Mouse (Mus musculus): ENCODE data around the gene Cdc34.

Cdc34 gene

GRCm38 (mm10) chr10:79652789-79653188 lies 29.2 kb upstream of the Cdc34 start:
- no peak for TF ChIP-seq POU5F1 (IDR thresholded peaks at IDR 0.05; ENCODE audit: borderline replicate concordance, low read length)
- no peak for TF ChIP-seq NANOG (IDR thresholded peaks at IDR 0.05; ENCODE audit: borderline replicate concordance, low read length)
- no peak for TF ChIP-seq CTCF (conservative IDR thresholded peaks at IDR 0.05; ENCODE audit: low read length)
- no peak overlapping the region for H3K4me3 ChIP-seq (replicated peaks; ENCODE audit: low read length)
- H3K4me1 ChIP-seq (replicated peaks; ENCODE audit: low read depth, low read length): no peaks in the 10 kb centered on the region
- H3K36me3 ChIP-seq (ENCODE audit: insufficient read depth, low read length): no peaks in the 10 kb centered on the region
- peaks cover 32% of the 10 kb centered on the region for H3K27me3 ChIP-seq (ENCODE audit: insufficient read depth, low read length)
- H3K9me3 ChIP-seq (ENCODE audit: low read length): no peaks in the 10 kb centered on the region

GRCm38 (mm10) chr10:79654946-79655395 lies 27.0 kb upstream of the Cdc34 start:
- Histone ChIP-seq H3K4me1 (replicated peaks; ENCODE audit: low read depth, low read length) (peaks cover 3% of the 10 kb centered on the region), H3K27me3 (ENCODE audit: insufficient read depth, low read length) (peaks cover 32% of the 10 kb centered on the region), H3K4me3 (replicated peaks; ENCODE audit: low read length) (no peak overlapping the region), H3K36me3 (ENCODE audit: insufficient read depth, low read length) (no peaks in the 10 kb centered on the region), H3K9me3 (ENCODE audit: low read length) (no peaks in the 10 kb centered on the region)
- no peak for TF ChIP-seq POU5F1 (IDR thresholded peaks at IDR 0.05; ENCODE audit: borderline replicate concordance, low read length)
- no peak for TF ChIP-seq CTCF (conservative IDR thresholded peaks at IDR 0.05; ENCODE audit: low read length)
- no peak for TF ChIP-seq NANOG (IDR thresholded peaks at IDR 0.05; ENCODE audit: borderline replicate concordance, low read length)

- Histone ChIP-seq H3K36me3 (ENCODE audit: insufficient read depth, low read length) (no peaks in the 10 kb centered on the region), H3K4me3 (replicated peaks; ENCODE audit: low read length) (no peak overlapping the region), H3K4me1 (replicated peaks; ENCODE audit: low read depth, low read length) (peaks cover 40% of the 10 kb centered on the region), H3K9me3 (ENCODE audit: low read length) (no peaks in the 10 kb centered on the region), H3K27me3 (ENCODE audit: insufficient read depth, low read length) (peaks cover 16% of the 10 kb centered on the region; the same call in 1 of the 2 replicates)
- no peak for TF ChIP-seq POU5F1 (IDR thresholded peaks at IDR 0.05; ENCODE audit: borderline replicate concordance, low read length)
- peak; percentile 48 for TF ChIP-seq CTCF (conservative IDR thresholded peaks at IDR 0.05; ENCODE audit: low read length)
Observed at GRCm38 (mm10) chr10:79658829-79659228, 23.2 kb upstream of the Cdc34 start.

DNA sequence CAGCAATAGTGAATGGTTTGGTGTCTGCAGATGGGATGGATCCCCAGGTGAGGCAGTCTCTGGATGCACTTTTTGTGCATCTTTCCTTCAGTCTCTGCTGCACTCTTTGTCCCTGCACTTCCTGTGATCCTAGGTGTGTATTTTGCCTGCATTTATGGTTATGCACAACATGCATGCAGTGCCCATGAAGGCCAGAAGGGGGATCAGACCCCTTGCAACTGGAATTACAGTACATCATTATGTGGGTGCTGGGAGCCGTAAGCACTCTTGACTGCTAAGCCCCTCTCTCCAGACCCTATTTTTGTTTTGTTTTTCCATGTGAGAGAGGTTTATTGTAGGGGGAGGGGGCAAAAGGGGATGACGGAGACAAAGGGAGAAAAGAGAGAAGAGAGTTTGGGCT lies 21.7 kb upstream of the Cdc34 start:
- Histone ChIP-seq H3K9me3 (ENCODE audit: low read length) (no peaks in the 10 kb centered on the region), H3K36me3 (ENCODE audit: insufficient read depth, low read length) (no peaks in the 10 kb centered on the region), H3K27me3 (ENCODE audit: insufficient read depth, low read length) (peaks cover 12% of the 10 kb centered on the region; the same call in 1 of the 2 replicates), H3K4me3 (replicated peaks; ENCODE audit: low read length) (no peak overlapping the region), H3K4me1 (replicated peaks; ENCODE audit: low read depth, low read length) (peaks cover 54% of the 10 kb centered on the region)
- TF ChIP-seq CTCF (conservative IDR thresholded peaks at IDR 0.05; ENCODE audit: low read length) (peak; percentile 71), NANOG (IDR thresholded peaks at IDR 0.05; ENCODE audit: borderline replicate concordance, low read length) (no peak)

DNA sequence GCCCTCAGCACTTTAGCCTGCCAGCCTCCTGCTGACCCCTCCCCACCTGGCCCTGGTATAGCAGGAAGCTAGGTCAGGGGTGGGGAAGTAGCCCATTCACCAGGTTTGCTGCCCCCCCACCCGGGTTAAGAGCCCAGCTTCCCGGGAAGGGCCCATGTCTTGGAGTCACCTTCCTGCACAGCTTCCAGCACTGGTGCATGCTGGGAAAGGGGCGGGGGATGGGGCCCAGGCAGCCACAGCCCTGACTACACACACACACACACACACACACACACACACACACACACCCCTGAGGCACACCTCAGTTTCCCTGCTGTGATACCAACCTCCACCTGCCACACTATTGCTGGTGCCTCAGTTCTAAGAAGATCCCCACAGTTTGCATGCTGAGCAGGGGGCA lies 20.1 kb upstream of the Cdc34 start:
- peaks cover 69% of the 10 kb centered on the region for H3K4me1 ChIP-seq (replicated peaks; ENCODE audit: low read depth, low read length)
- no peaks in the 10 kb centered on the region for H3K27me3 ChIP-seq (ENCODE audit: insufficient read depth, low read length)
- no peaks in the 10 kb centered on the region for H3K9me3 ChIP-seq (ENCODE audit: low read length)
- H3K4me3 ChIP-seq (replicated peaks; ENCODE audit: low read length): peak overlapping the region; percentile 71
- TF ChIP-seq POU5F1 (IDR thresholded peaks at IDR 0.05; ENCODE audit: borderline replicate concordance, low read length) (no peak), CTCF (conservative IDR thresholded peaks at IDR 0.05; ENCODE audit: low read length) (no peak), NANOG (IDR thresholded peaks at IDR 0.05; ENCODE audit: borderline replicate concordance, low read length) (no peak)
- H3K36me3 ChIP-seq (ENCODE audit: insufficient read depth, low read length): no peaks in the 10 kb centered on the region

- Histone ChIP-seq H3K4me3 (replicated peaks; ENCODE audit: low read length) (peak within 1 kb of the TSS; percentile 73), H3K4me1 (replicated peaks; ENCODE audit: low read depth, low read length) (peaks cover 73% of the 10 kb centered on the region), H3K36me3 (ENCODE audit: insufficient read depth, low read length) (no peaks in the 10 kb centered on the region), H3K9me3 (ENCODE audit: low read length) (no peaks in the 10 kb centered on the region), H3K27me3 (ENCODE audit: insufficient read depth, low read length) (no peaks in the 10 kb centered on the region)
- TF ChIP-seq POU5F1 (IDR thresholded peaks at IDR 0.05; ENCODE audit: borderline replicate concordance, low read length): no peak
- peak; percentile 100 for TF ChIP-seq CTCF (conservative IDR thresholded peaks at IDR 0.05; ENCODE audit: low read length)
Observed at GRCm38 (mm10) chr10:79664131-79664665, 17.8 kb upstream of the Cdc34 start, which contains the start of gene Madcam1. Gene Madcam1 (plus strand): TSS chr10:79664559.

DNA sequence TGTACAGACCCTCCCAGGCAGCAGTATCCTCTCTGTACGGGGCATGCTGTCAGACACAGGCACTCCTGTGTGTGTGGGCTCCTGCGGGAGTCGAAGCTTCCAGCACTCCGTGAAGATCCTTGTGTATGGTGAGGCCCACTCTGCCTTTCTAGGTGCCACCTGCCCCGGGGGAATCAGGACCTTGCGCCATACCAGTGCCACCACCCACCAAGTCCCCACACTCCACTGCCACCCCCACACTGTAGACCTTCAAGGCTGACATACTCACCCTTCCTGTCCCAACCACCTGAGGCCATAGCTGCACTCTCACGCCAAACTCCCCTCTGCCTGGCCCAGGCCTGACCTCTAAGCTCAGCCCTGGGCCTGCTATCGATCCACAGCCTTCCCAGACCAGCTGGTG lies 16.9 kb upstream of the Cdc34 start:
- Histone ChIP-seq H3K4me1 (replicated peaks; ENCODE audit: low read depth, low read length) (peaks cover 73% of the 10 kb centered on the region), H3K27me3 (ENCODE audit: insufficient read depth, low read length) (no peaks in the 10 kb centered on the region), H3K36me3 (ENCODE audit: insufficient read depth, low read length) (no peaks in the 10 kb centered on the region), H3K9me3 (ENCODE audit: low read length) (no peaks in the 10 kb centered on the region), H3K4me3 (replicated peaks; ENCODE audit: low read length) (peak overlapping the region; percentile 73)
- TF ChIP-seq NANOG (IDR thresholded peaks at IDR 0.05; ENCODE audit: borderline replicate concordance, low read length) (no peak), CTCF (conservative IDR thresholded peaks at IDR 0.05; ENCODE audit: low read length) (no peak), POU5F1 (IDR thresholded peaks at IDR 0.05; ENCODE audit: borderline replicate concordance, low read length) (no peak)

GRCm38 (mm10) chr10:79666493-79666892 lies 15.5 kb upstream of the Cdc34 start:
- H3K4me1 ChIP-seq (replicated peaks; ENCODE audit: low read depth, low read length): peaks cover 59% of the 10 kb centered on the region
- no peaks in the 10 kb centered on the region for H3K27me3 ChIP-seq (ENCODE audit: insufficient read depth, low read length)
- peaks cover 6% of the 10 kb centered on the region for H3K36me3 ChIP-seq (ENCODE audit: insufficient read depth, low read length)
- TF ChIP-seq CTCF (conservative IDR thresholded peaks at IDR 0.05; ENCODE audit: low read length) (no peak; the same call in 1 of the 2 replicates), NANOG (IDR thresholded peaks at IDR 0.05; ENCODE audit: borderline replicate concordance, low read length) (no peak), POU5F1 (IDR thresholded peaks at IDR 0.05; ENCODE audit: borderline replicate concordance, low read length) (no peak)
- H3K4me3 ChIP-seq (replicated peaks; ENCODE audit: low read length): peak overlapping the region; percentile 45
- H3K9me3 ChIP-seq (ENCODE audit: low read length): no peaks in the 10 kb centered on the region

GRCm38 (mm10) chr10:79668076-79668475 lies 13.9 kb upstream of the Cdc34 start:
- H3K27me3 ChIP-seq (ENCODE audit: insufficient read depth, low read length): no peaks in the 10 kb centered on the region
- no peaks in the 10 kb centered on the region for H3K9me3 ChIP-seq (ENCODE audit: low read length)
- H3K4me3 ChIP-seq (replicated peaks; ENCODE audit: low read length): no peak overlapping the region
- H3K36me3 ChIP-seq (ENCODE audit: insufficient read depth, low read length): peaks cover 17% of the 10 kb centered on the region
- TF ChIP-seq NANOG (IDR thresholded peaks at IDR 0.05; ENCODE audit: borderline replicate concordance, low read length) (no peak), POU5F1 (IDR thresholded peaks at IDR 0.05; ENCODE audit: borderline replicate concordance, low read length) (no peak), CTCF (conservative IDR thresholded peaks at IDR 0.05; ENCODE audit: low read length) (no peak)
- H3K4me1 ChIP-seq (replicated peaks; ENCODE audit: low read depth, low read length): peaks cover 56% of the 10 kb centered on the region
